Mouse (Mus musculus) mature B cell (primary cell): ENCODE data around the gene Adad2.

Experiments
- in situ Hi-C: fragments of 300-500 bp; cut with MboI; formaldehyde crosslinking; loops from 2 replicates; pipeline ENCODE4 v1.14.3; 2019

The Adad2 gene

GRCm38 (mm10) chr8:119612471-119612870, at the start of gene Adad2:
TSS of gene Adad2 (plus strand) at chr8:119612747.
- in situ Hi-C loops: no loop called here

GRCm38 (mm10) chr8:119563849-119564251, 48.7 kb upstream of the Adad2 start:
- in situ Hi-C loops: no loop called here

- in situ Hi-C loops: no loop called here
Measured at GRCm38 (mm10) chr8:119566367-119566766, 46.2 kb upstream of the Adad2 start.

GRCm38 (mm10) chr8:119568251-119568650, 44.3 kb upstream of the Adad2 start:
- in situ Hi-C loops: no loop called here

- in situ Hi-C loops: no loop called here
Measured at GRCm38 (mm10) chr8:119568951-119569350, 43.6 kb upstream of the Adad2 start.

GRCm38 (mm10) chr8:119569881-119570280, 42.7 kb upstream of the Adad2 start:
- in situ Hi-C loops: no loop called here

- in situ Hi-C loops: no loop called here
Measured at GRCm38 (mm10) chr8:119571135-119571534, 41.4 kb upstream of the Adad2 start.

GRCm38 (mm10) chr8:119572411-119572810, 40.1 kb upstream of the Adad2 start:
- in situ Hi-C loops: no loop called here

- in situ Hi-C loops: no loop called here
Measured at GRCm38 (mm10) chr8:119574437-119575365, 37.8 kb upstream of the Adad2 start, which contains the start of the genes Hsdl1 and Dnaaf1. TSS of gene Hsdl1 (minus strand) at chr8:119575183. TSS of gene Dnaaf1 (plus strand) at chr8:119575235.

GRCm38 (mm10) chr8:119575366-119575726, 37.2 kb upstream of the Adad2 start:
- in situ Hi-C loops: no loop called here

GRCm38 (mm10) chr8:119579096-119579495, 33.5 kb upstream of the Adad2 start:
- in situ Hi-C loops: no loop called here

GRCm38 (mm10) chr8:119580441-119581161, 31.9 kb upstream of the Adad2 start:
- in situ Hi-C loops: no loop called here

- in situ Hi-C loops: no loop called here
Measured at GRCm38 (mm10) chr8:119585901-119586300, 26.6 kb upstream of the Adad2 start.

GRCm38 (mm10) chr8:119588321-119588720, 24.2 kb upstream of the Adad2 start:
- in situ Hi-C loops: no loop called here

GRCm38 (mm10) chr8:119588844-119589243, 23.7 kb upstream of the Adad2 start:
- in situ Hi-C loops: no loop called here

GRCm38 (mm10) chr8:119590348-119590747, 22.2 kb upstream of the Adad2 start:
- in situ Hi-C loops: no loop called here

GRCm38 (mm10) chr8:119591456-119591855, 21.1 kb upstream of the Adad2 start:
- in situ Hi-C loops: no loop called here

- in situ Hi-C loops: loop anchor here (10.0 kb wide), 1 partner anchor 209 kb away; the partner anchor contains the start of gene Mlycd
Measured at GRCm38 (mm10) chr8:119603771-119604170, 8.8 kb upstream of the Adad2 start.

- in situ Hi-C loops: loop anchor here (10.0 kb wide), 1 partner anchor 210 kb away; the partner anchor contains the start of gene Mlycd
Measured at GRCm38 (mm10) chr8:119604398-119604803, 8.1 kb upstream of the Adad2 start.

- in situ Hi-C loops: loop anchor here (10.0 kb wide), 1 partner anchor 210 kb away; the partner anchor contains the start of gene Mlycd
Measured at GRCm38 (mm10) chr8:119604996-119605395, 7.6 kb upstream of the Adad2 start, which contains the start of gene Taf1c. TSS of gene Taf1c (minus strand) at chr8:119605222.

- in situ Hi-C loops: loop anchor here (10.0 kb wide), 1 partner anchor 211 kb away; the partner anchor contains the start of gene Mlycd
Measured at GRCm38 (mm10) chr8:119606224-119606623, 6.3 kb upstream of the Adad2 start.

- in situ Hi-C loops: no loop called here
Measured at GRCm38 (mm10) chr8:119615096-119615495, 2.5 kb downstream of the Adad2 start.
